ENCODE assay signal across 21 mouse cellular contexts in genomic region chr12:74093110-74093509, GRCm38 (mm10).
DNase-seq lines count a peak whose midpoint lies in the region; ATAC-seq and TF ChIP-seq lines count a peak whose summit lies in the region.
"Had no signal": no experiment of that assay in that cellular context is flagged by ENCODE, and none has a peak within 500 bp of the region (broad histone marks: within the 10 kb centered on the region; RNA-seq: fewer than 3 reads in every experiment).

No protein-coding gene starts in this region.

- H3K9ac ChIP-seq in forebrain, postnatal 0 days = no peak overlapping the region
- H3K9ac ChIP-seq in forebrain, embryonic 15.5 days (replicated peaks) = no peak overlapping the region
- H3K9ac ChIP-seq: embryonic facial prominence, embryonic 12.5 days; forebrain, embryonic 12.5 days; heart, embryonic 15.5 days; hindbrain, embryonic 13.5 days had no signal

- no peak for ATAC-seq in forebrain, postnatal 0 days
- no peak for ATAC-seq in forebrain, embryonic 15.5 days (replicated peaks)
- ATAC-seq: hindbrain, postnatal 0 days had no signal

- no peaks in the 10 kb centered on the region for H3K27me3 ChIP-seq in forebrain, postnatal 0 days (ENCODE audit: insufficient read depth, low read length)
- H3K27me3 ChIP-seq in forebrain, embryonic 15.5 days = no peaks in the 10 kb centered on the region
- H3K27me3 ChIP-seq in myocyte (ENCODE audit: control insufficient read depth, insufficient read depth, insufficient read length) = no peaks in the 10 kb centered on the region
- no peaks in the 10 kb centered on the region for H3K27me3 ChIP-seq in embryonic facial prominence, embryonic 10.5 days (replicated peaks; ENCODE audit: low read depth, poor library complexity, severe bottlenecking)
- H3K27me3 ChIP-seq: embryonic facial prominence, embryonic 12.5 days; forebrain, embryonic 12.5 days; heart, embryonic 15.5 days; hindbrain, embryonic 13.5 days had no signal

- 0 out of 2 replicates have a peak overlapping the region, but pooled peaks have one; percentile 21 for H3K27ac ChIP-seq in forebrain, postnatal 0 days (ENCODE audit: low read depth, low read length)
- H3K27ac ChIP-seq in forebrain, embryonic 15.5 days (replicated peaks) = no peak overlapping the region
- no peak overlapping the region for H3K27ac ChIP-seq in embryonic facial prominence, embryonic 10.5 days (replicated peaks)
- H3K27ac ChIP-seq: embryonic facial prominence, embryonic 12.5 days; forebrain, embryonic 12.5 days; gastrocnemius, adult 2 months; heart, embryonic 15.5 days; hindbrain, embryonic 13.5 days; hindbrain, postnatal 0 days had no signal

- no peaks in the 10 kb centered on the region for H3K9me3 ChIP-seq in forebrain, postnatal 0 days (ENCODE audit: low read length)
- no peaks in the 10 kb centered on the region for H3K9me3 ChIP-seq in forebrain, embryonic 15.5 days
- H3K9me3 ChIP-seq in embryonic facial prominence, embryonic 10.5 days = no peaks in the 10 kb centered on the region
- H3K9me3 ChIP-seq: embryonic facial prominence, embryonic 12.5 days; forebrain, embryonic 12.5 days; heart, embryonic 15.5 days; hindbrain, embryonic 13.5 days had no signal

- no peaks in the 10 kb centered on the region for H3K79me2 ChIP-seq in myocyte (ENCODE audit: control insufficient read depth, insufficient read depth)

- H3ac ChIP-seq in myocyte (ENCODE audit: control insufficient read depth, insufficient read length) = no peak overlapping the region

- no peak overlapping the region for H3K4me2 ChIP-seq in forebrain, postnatal 0 days (ENCODE audit: low read depth)
- no peak overlapping the region for H3K4me2 ChIP-seq in forebrain, embryonic 15.5 days (replicated peaks)
- peak overlapping the region; percentile 51 for H3K4me2 ChIP-seq in myocyte (ENCODE audit: low read depth)
- H3K4me2 ChIP-seq: embryonic facial prominence, embryonic 12.5 days; forebrain, embryonic 12.5 days; heart, embryonic 11.5 days; heart, embryonic 15.5 days; hindbrain, embryonic 13.5 days had no signal

- TF ChIP-seq CTCF in forebrain, postnatal 0 days (IDR thresholded peaks at IDR 0.05; ENCODE audit: low read depth) = no peak

- H3K4me3 ChIP-seq in forebrain, postnatal 0 days (ENCODE audit: low read depth, low read length) = no peak overlapping the region
- H3K4me3 ChIP-seq in forebrain, embryonic 15.5 days = no peak overlapping the region
- no peak overlapping the region for H3K4me3 ChIP-seq in myocyte
- H3K4me3 ChIP-seq in embryonic facial prominence, embryonic 10.5 days = no peak overlapping the region
- H3K4me3 ChIP-seq: embryonic facial prominence, embryonic 12.5 days; forebrain, embryonic 12.5 days; gastrocnemius, adult 2 months; heart, embryonic 15.5 days; hindbrain, embryonic 13.5 days had no signal

- no peak for DNase-seq in forebrain, postnatal 0 days
- peak; percentile 51 for DNase-seq in urinary bladder, postnatal 14 days (ENCODE audit: low spot score)
- no peak for DNase-seq in urinary bladder, postnatal 4 days (ENCODE audit: low spot score in 2 of 2)
- no peak for DNase-seq in cerebellum, adult 11 months
- no peak for DNase-seq in left cerebral cortex, postnatal 36 days (ENCODE audit: low spot score in 2 of 2)
- no peak for DNase-seq in embryonic facial prominence, embryonic 10.5 days (ENCODE audit: low spot score)
- DNase-seq: adrenal gland, postnatal 14 days; cerebellum, adult 2 months; embryo, embryonic 11 days; gastrocnemius, adult 2 months; gastrocnemius, postnatal 36 days; heart, adult 18-20 months; heart, postnatal 14 days had no signal

- intact Hi-C loops in left cerebral cortex, postnatal 36 days (cut with DNase I) = no loop called here

- no peak for TF ChIP-seq POLR2A in myocyte (IDR thresholded peaks at IDR 0.05; ENCODE audit: insufficient read length, low read depth)

- WGBS in forebrain, postnatal 0 days = 85% methylated on average over 8 of the region's 8 CpGs
- WGBS in forebrain, embryonic 15.5 days = 86% methylated on average over 8 of the region's 8 CpGs
- 87% methylated on average over 8 of the region's 8 CpGs for WGBS in embryonic facial prominence, embryonic 10.5 days

- peaks cover 15% of the 10 kb centered on the region; the same call in 1 of the 2 replicates for H3K4me1 ChIP-seq in forebrain, postnatal 0 days (ENCODE audit: insufficient read depth)
- H3K4me1 ChIP-seq in forebrain, embryonic 15.5 days = peaks cover 12% of the 10 kb centered on the region
- no peaks in the 10 kb centered on the region for H3K4me1 ChIP-seq in embryonic facial prominence, embryonic 10.5 days
- H3K4me1 ChIP-seq: embryonic facial prominence, embryonic 12.5 days; heart, embryonic 15.5 days had no signal

- H3K36me3 ChIP-seq in forebrain, postnatal 0 days (ENCODE audit: insufficient read depth) = no peaks in the 10 kb centered on the region
- H3K36me3 ChIP-seq in forebrain, embryonic 15.5 days = no peaks in the 10 kb centered on the region
- no peaks in the 10 kb centered on the region for H3K36me3 ChIP-seq in myocyte (ENCODE audit: control insufficient read depth, insufficient read depth)
- H3K36me3 ChIP-seq in embryonic facial prominence, embryonic 10.5 days (replicated peaks) = no peaks in the 10 kb centered on the region
- H3K36me3 ChIP-seq: embryonic facial prominence, embryonic 12.5 days; forebrain, embryonic 12.5 days; heart, embryonic 15.5 days; hindbrain, embryonic 13.5 days had no signal

TF ChIP-seq in myocyte, 11 proteins besides CTCF, POLR2A, EP300 and RAD21:
- TF ChIP-seq MYOD1 (IDR thresholded peaks at IDR 0.05; ENCODE audit: control insufficient read depth in 1 of 3, insufficient read length in 2 of 3, low read depth in 2 of 3) (no peak), SRF (IDR thresholded peaks at IDR 0.05; ENCODE audit: control insufficient read depth, insufficient read length, low read depth) (no peak), E2F4 (IDR thresholded peaks at IDR 0.05; ENCODE audit: insufficient read depth) (no peak), MYOG (IDR thresholded peaks at IDR 0.05; ENCODE audit: control insufficient read depth in 1 of 3, insufficient read depth in 1 of 3, insufficient read length in 2 of 3, low read depth in 2 of 3) (no peak), POLR2AphosphoS2 (IDR thresholded peaks at IDR 0.05; ENCODE audit: insufficient read length, low read depth) (no peak), MAX (IDR thresholded peaks at IDR 0.05; ENCODE audit: low read depth) (no peak), CEBPB (IDR thresholded peaks at IDR 0.05; ENCODE audit: insufficient read depth, poor library complexity, severe bottlenecking) (no peak), USF1 (IDR thresholded peaks at IDR 0.05; ENCODE audit: low read depth) (no peak), TCF12 (IDR thresholded peaks at IDR 0.05; ENCODE audit: insufficient read depth, poor library complexity, severe bottlenecking) (no peak), REST (IDR thresholded peaks at IDR 0.05; ENCODE audit: insufficient read depth, insufficient read length) (no peak), TCF3 (IDR thresholded peaks at IDR 0.05; ENCODE audit: insufficient read length, low read depth) (no peak)
